Mouse (Mus musculus) heart, postnatal 36 days (tissue): Measurements from ENCODE around the gene Ldah. TPM values are rescaled to one million over a fixed set of nuclear protein-coding genes. Genes with fewer than 3 reads are reported as not detected.

Source experiments
- DNase-seq, 2 experiments: peaks; one replicate each; pipeline ENCODE4 v3.0.0; 2021 to 2022
- intact Hi-C: fragments of 180-260 bp; cut with DNase I; formaldehyde crosslinking; loops from one replicate; pipeline ENCODE4 v1.15.1; 2025
- total RNA-seq, 2 experiments: library from RNA; stranded (reverse); gene quantifications; 2 replicates each; pipeline ENCODE4 v1.2.3; 2021

Ldah gene
- total RNA-seq, 2 experiments from 2014 or later: 26.6 to 28.5 TPM

DNA sequence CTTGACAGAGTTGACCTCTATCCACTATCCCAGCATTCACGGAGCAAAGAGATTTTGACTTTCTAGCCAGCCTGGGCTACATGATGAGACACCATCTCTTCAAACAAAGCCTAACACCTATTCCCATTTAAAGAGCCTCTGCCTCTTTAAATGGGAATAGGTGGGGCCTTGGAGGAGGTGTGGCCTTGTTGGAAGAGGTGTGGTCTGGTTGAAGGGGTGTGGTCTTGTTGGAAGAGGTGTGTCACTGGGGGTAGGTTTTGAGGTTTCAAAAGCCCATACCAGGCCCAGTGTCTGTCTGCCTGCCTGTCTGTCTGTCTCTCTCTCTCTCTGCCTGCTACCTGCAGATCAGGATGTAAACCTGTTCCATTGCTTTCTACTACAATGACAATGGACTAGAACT, 99.0 kb downstream of the Ldah start:
- intact Hi-C loops: loop anchor here (1.0 kb wide), 2 partner anchors 248 to 316 kb away; no protein-coding TSS in a partner anchor
- DNase-seq: no peak

DNA sequence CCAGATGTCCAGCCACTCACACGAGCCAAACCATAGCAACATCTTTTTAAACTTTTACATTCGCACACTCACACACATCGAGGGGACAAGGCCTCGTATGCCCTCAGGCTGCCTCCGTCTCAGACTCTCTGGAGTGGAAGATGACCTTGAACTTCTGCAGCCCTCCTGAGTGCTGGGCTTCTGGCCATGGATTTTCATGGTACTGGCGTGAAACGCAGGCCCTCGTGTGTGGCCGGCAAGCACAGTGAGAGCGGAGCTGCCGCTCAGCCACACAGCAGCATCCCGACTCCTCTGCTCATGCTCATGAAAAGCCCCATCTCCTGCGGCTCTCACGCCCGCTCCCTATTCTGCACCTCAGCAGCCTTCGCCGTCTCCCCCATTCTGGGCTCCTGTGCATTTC, 103.1 kb downstream of the Ldah start:
- DNase-seq: no peak
- intact Hi-C loops: loop anchor here (10.0 kb wide), 3 partner anchors 384 to 714 kb away; partner anchors contain the start of gene Ttc32

DNA sequence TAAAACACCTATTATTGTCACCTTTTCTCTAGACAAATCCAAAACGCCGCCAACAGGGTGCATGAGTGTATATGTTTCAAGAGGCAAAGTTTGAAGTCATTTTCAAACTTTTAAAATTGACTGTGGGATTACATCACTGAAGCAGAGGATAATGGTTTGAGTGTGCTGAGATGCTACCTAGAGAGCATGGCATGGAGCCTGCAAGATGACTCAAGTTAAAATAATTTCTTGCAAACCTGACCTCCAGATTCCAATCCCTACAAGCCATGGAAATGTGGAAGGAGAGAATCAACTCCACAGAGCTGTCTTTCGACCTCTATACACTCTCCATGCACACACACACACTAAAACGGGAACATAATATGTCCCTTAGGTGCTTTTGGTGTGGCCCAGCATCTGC, 104.4 kb downstream of the Ldah start:
- intact Hi-C loops: loop anchor here (2.0 to 10.0 kb wide), 4 partner anchors 235 to 713 kb away; partner anchors contain the start of gene Ttc32
- no peak for DNase-seq

DNA sequence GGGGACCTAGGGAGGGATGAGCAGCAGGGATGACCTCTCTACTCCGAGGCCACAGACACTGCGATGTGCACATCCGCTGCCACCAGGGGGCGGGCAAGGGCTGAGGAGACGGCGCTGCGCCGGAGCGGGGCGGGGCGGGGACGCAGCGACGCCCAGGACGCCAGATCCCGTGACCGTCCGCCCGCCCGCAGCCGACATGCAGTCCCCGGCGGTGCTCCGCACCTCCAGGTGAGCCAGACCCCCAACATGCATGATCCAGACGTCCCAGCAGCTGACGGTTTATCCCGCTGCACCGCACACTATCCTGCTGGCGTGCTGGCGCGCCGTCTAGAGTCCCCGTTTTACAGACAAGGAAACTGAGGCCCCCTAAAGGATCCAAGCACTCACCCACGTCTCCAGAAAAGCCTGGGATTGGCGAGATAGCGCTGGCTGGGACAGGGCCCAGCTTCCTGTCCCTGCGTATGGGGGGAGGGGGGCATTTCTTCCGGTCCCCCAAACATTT, 105.4 kb downstream of the Ldah start, which contains the start of gene Hs1bp3:
Gene Hs1bp3 (plus strand): TSS at position 163 of the 502 bp plus-strand sequence.
- DNase-seq: peak; percentile 88 to 93
- intact Hi-C loops: loop anchor here (2.0 to 10.0 kb wide), 4 partner anchors 233 to 711 kb away; partner anchors contain the start of gene Ttc32

DNA sequence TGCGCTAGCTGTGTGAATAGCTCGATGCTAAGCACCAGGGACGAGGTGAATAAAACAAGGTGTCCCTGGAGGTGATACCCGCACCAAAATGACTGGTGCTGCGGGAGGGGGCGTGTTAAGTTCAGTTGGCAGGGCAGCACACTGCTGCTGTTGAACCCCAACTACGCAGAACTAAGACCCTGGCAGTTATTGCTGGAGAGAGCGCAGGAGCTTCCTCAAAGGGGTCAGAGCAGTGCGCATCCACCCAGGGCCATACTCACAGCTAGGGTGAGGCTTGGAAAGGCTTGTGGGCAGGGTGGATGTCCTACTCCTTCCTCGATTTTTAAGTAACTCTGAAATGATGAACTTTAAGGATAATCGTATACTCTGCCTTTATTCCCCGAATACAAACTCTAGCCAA, 105.9 kb downstream of the Ldah start:
- DNase-seq: no peak
- intact Hi-C loops: loop anchor here (2.0 to 10.0 kb wide), 4 partner anchors 233 to 711 kb away; partner anchors contain the start of gene Ttc32

DNA sequence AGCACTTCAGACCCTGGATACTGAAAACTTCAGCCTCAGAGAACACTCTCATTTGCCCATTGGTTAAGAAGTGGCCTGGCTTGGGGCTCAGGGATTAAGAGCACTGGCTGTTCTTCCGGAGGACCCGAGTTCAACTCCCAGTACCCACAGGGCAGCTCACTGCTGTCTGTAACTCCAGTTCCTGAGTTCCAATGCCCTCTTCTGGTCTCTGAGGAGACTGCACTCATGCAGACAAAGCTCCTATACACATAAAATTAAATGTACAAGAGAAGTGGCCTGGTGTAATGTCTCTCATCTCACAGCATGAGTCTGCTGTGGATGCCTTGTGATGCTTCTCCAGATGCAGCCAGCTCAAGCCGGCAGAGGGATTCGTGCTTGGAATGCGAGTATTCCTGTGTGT, 108.6 kb downstream of the Ldah start:
- intact Hi-C loops: loop anchor here (10.0 kb wide), 3 partner anchors 378 to 708 kb away; partner anchors contain the start of gene Ttc32
- no peak for DNase-seq

DNA sequence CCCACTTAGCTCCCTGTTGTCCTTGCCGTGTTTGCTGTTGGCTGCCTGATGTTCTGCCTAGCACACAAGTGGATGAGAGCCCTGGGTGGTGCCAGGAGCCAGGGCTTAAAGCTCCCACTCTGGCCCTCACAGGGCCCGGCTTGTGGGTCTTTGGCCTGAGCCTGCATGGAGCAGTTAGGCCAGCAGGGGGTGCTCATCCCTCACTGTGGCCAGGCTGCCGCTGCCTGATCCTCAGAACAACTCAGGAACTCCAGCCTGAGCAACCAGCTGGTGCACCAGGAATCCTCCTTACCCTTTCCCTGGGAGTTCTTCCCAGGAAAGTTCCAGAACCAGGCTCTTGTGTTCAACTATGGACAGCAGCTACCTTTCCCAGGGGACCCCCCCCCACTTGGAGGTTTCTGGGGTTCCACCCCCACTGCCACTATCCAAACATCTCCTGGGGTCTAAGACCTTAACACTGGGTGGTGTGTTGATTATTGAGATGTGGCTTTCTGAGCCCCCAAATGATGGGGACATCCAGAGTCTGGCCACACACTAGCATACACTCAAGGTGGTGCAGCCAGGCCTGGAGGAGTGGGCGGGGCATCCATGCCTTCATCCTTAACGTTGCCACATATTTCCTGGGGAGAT, 112.3 kb downstream of the Ldah start:
- intact Hi-C loops: loop anchor here (2.0 to 10.0 kb wide), 2 partner anchors 227 to 315 kb away; no protein-coding TSS in a partner anchor
- DNase-seq: peak; percentile 87 to 90

DNA sequence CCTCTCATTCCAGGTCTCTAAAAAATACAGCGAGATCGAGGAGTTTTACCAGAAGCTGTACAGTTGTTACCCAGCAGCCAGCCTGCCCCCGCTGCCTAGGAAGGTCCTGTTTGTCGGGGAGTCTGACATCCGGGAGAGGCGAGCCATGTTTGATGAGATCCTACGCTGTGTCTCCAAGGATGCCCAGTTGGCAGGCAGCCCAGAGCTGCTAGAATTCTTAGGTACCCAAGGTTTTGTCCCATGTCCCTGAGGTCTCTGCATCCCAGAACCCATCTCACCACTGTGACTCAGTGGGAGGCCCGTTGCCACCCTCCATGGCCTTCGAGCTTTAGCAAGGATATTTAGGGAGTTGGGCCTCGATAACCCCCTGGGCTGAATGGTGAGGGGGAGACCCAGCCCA, 113.6 kb downstream of the Ldah start:
- DNase-seq: no peak
- intact Hi-C loops: loop anchor here (2.0 to 10.0 kb wide), 2 partner anchors 225 to 313 kb away; no protein-coding TSS in a partner anchor

DNA sequence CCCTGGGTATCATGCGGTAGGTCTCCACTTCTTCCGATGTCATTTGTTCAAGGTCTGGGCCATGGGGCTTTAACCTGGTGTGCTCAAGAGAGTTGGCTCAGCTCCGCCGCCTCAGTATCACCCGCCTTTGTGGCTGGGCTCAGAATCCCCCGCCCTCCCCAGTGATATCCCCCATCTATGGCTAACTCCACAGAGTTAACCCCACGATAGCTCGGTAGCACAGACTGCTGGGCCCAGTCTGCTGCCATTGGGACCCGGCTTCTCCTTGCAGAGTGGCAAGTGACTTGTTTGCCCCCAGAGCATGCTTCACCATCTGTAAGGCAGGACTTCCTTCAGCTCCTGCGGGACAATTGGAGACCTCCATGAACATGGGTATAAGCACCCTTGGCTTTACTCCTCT, 116.2 kb downstream of the Ldah start:
- DNase-seq: no peak
- intact Hi-C loops: loop anchor here (10.0 kb wide), 1 partner anchor 311 kb away; no protein-coding TSS in a partner anchor

DNA sequence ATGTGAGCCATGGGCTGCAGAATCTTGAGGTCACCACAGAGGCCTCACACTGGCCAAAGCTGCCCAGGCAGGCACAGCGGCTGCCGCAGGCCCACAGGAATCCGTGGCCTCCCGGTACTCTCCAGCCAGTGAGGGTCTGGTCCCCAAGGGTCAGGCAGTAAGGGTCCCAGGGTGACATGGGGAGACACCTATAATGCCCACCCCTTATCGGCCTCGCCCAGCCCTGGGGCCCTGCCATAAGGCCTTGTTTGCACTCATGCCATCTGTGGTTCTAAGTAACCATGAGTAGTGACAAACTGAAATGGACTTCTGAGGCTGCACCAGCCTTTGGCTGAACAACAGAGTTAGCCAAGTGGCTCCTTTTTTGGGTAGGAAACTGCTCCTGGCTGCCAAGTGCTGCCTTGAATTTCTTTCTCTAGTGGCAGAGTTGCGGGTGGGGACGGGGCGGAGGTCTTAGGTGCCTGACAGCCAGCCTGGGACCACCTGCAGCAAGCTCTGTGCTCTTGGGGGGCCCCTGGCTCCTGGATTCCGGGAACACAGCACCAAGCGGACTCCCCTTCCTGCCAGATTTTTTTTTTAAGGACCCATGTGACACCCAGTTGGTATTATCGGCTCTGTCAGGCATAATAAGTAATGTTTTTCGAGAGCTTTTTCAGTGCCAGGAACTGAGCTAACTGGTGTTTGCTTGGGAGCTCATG, 117.5 kb downstream of the Ldah start:
- DNase-seq: no peak
- intact Hi-C loops: loop anchor here (10.0 kb wide), 1 partner anchor 309 kb away; no protein-coding TSS in a partner anchor

DNA sequence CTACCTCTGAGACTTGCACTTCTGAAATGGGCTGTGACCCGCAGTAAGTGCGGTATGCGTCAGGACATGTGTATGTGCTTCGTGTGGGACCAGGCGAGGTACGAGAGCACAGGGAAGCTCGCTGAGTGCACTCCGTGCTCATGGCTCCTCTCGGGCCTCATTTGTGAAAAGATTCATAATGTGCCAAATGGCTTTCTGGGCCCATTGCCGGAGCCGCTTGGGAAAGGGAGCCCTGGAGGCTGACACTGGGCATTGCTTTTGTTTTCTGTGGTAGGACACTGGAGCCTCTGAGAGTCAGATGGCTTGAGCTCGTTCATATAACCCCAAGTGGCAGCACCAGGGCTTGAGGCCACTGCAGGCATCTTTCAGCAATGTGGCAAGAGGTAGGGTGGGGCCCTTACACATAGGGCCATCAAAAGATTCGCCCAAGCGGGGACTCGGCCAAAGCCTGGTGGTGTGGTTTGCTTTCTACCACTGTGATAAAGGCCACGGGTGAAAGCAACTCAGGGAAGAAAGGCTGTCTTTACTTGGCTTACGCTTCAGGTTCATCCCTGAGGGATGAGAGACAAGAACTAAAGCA, 118.1 kb downstream of the Ldah start:
- no peak for DNase-seq
- intact Hi-C loops: loop anchor here (2.0 to 10.0 kb wide), 4 partner anchors 31 to 309 kb away; no protein-coding TSS in a partner anchor

DNA sequence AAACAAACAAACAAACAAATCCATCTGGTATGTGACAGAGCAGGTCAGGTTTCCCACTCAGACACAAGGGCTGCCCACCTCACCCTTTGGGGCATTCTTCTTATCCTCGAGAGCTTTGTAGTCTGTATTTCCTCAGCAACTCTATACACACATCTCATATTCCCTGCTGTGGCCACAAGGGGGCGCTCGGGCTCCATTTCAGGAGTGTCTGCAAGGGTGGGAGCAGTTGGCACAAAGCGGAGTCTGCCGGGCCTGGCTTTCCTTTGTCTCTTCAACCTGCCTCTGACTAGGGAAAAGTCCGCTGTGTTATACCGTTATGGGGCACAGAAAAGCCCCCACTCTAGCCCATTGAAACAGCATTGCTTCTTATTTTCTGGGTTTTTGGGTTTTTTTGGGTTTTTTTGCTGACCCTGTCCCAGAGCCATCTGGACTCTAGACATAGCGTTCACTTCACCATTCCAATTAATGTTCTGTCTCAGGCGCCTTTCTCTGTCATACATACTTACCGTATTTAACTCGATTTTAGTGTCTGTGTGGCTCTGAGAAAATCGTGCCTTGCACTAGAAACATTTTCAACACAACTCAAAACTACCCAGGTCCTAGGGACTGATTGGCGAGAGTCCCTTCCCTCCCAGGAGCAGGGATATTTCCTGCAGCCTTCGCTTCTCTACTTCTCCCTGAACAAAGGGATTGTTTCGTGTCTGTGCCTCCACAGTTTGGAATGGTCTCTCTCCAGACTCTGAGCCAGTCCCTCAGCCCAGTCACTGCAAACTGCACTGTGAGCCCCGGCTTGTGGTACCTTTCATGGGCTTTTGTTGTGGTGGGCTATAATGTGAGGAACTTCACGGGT, 119.1 kb downstream of the Ldah start:
- intact Hi-C loops: loop anchor here (1.0 to 10.0 kb wide), 5 partner anchors 30 to 308 kb away; no protein-coding TSS in a partner anchor
- DNase-seq: peak; percentile 96 to 97

DNA sequence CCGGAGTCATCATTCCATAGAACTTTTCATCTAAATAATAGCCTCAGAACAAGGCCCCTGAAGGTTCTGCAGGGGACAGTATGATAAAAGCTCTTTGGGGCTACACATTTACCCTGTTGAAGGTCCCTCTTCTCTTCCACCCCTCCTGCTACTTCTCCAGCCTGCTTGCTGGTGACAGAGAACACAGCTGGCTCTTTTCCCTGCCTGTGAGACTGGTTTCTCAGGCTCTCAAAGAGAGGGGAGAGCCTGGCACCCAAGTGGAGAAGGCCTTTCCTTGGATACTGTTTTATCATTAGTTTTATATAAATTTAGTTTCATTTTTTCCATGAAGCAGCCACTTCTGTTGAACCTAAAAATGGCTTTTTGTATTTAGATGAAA, 119.8 kb downstream of the Ldah start:
- intact Hi-C loops: loop anchor here (1.0 to 10.0 kb wide), 6 partner anchors 29 to 307 kb away; no protein-coding TSS in a partner anchor
- DNase-seq: no peak

DNA sequence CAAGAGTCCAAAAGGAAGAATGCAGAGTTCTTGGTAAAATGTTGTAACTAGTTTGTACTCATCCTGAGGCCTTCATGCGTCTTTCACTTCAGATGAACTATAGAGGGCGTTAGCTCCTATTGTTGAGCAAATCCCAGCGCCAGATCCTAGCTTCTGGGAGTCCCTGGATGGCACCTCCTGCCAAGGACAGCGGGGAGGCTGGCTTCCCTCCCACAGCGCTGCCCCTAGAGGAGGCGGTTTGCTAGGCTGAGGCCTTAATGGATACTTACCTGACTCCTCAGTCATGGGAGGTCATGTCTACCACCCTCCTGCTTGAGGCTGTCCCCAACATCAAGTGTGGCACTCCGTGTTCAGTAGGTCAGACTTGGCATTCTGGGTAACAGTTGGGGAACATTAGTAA, 121.3 kb downstream of the Ldah start:
- intact Hi-C loops: loop anchor here (2.0 to 10.0 kb wide), 2 partner anchors 50 to 306 kb away; no protein-coding TSS in a partner anchor
- DNase-seq: no peak

DNA sequence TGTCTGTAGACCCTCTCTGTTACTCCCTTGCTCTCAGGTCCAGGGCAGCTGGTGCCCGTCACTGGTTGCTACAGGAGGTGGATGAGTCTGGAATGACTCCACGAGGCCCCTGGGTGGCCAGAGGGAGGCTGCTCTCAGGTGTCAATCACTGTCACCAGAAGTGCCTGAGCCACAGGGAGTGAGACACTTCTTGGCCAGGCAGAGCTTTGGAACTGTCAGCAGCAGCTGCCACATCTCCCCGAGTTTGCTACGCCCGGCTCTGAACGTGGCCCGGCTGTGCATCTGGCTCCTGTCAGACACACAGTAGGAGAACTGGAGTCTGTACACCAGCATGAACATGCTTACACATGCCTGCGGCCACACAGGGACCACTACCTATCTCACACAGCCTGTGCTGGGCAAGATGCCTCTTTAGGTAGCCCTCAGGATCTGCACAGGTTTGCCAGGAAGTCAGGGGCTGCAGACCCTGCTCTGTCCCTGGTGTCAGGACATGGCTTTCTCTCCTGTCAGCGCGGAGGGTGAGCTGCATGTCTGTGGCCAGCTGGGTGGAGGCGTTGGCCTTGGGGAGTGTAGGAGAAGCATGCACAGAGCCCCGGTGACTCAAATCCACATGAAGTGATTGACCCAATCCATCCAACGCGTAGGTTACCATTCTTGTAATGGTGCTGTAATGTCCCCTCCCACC, 123.7 kb downstream of the Ldah start:
- peak; percentile 53 to 68 for DNase-seq
- intact Hi-C loops: no loop called here

DNA sequence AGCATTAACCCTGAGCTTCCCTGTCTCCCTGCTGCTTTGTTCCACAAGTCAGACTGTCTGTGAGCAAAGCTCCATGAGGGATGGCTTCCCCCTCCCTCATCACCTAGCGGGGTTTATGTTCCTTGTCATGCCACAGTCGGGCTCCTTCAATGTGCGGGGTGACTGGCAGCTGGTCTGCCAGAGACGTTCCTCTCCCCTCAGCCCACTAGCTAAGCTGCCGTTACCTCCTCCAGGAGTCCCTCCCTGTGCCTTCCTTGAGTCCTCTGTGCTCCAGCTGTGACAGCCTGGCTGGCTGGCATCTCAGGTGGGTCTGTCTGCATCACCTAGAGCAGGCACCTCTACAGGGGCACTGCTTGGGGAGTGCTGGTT, 124.3 kb downstream of the Ldah start:
- intact Hi-C loops: no loop called here
- no peak for DNase-seq

DNA sequence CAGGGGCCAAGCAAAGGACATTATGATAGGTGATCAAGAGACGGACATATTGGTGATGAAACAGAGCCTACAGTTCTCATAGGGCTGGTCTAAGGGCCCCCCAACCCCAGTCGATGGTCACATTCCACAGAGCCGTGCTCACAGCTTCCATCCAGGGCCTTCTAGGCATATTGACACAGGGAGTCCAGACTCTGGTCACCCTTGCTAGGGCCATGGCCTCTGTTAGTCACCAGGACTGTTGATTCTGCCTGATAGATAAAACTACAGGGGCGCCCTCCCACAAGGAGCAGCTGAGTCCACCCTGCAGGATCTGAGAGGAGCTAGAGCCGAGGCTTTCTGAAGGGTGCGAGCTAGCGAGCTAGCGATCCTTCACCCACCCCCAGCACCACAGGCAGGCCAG, 125.7 kb downstream of the Ldah start:
- intact Hi-C loops: no loop called here
- DNase-seq: no peak

DNA sequence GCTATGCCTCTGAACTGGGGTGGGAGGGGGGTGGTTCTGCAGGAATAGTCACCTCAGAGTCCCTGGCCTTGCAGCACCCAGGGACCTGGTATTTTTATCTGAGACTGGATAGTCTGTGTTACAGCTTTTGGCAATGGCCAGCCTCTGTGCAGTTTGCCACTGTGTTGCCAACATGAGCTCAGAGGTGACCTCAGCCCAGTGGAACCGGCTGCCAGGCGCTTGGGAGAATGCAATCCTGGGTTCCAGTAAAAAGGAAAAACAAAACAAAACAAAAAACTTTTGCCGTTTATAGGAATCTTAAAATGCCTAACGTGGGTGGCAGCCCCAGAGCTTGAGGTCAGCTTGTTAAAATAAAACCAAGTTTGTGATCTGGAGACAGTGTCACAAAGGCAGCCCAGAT, 126.4 kb downstream of the Ldah start:
- intact Hi-C loops: no loop called here
- DNase-seq: peak in 1 of 2 experiments; percentile 46
